Mouse (Mus musculus): ENCODE data around the gene Ank3. TPM values are rescaled to one million over a fixed set of nuclear protein-coding genes. Genes with fewer than 3 reads are reported as not detected.

Ank3 gene
- polyA plus RNA-seq, 1 experiment from 2014 or later = 69.3 TPM

GRCm38 (mm10) chr10:69781491-69781890 is 382.9 kb downstream of the Ank3 start:
- no peak overlapping the region for H3K4me3 ChIP-seq (ENCODE audit: low read length)
- no peaks in the 10 kb centered on the region for H3K36me3 ChIP-seq (ENCODE audit: control insufficient read depth, insufficient read depth, low read length)
- H3K9ac ChIP-seq (ENCODE audit: low read depth, low read length) = no peak overlapping the region
- H3K4me1 ChIP-seq (ENCODE audit: control insufficient read depth, insufficient read depth, low read depth, low read length) = peaks cover 6% of the 10 kb centered on the region
- no peaks in the 10 kb centered on the region for H3K27me3 ChIP-seq (replicated peaks; ENCODE audit: control insufficient read depth, insufficient read depth, low read length)
- H3K4me2 ChIP-seq (ENCODE audit: low read length) = no peak overlapping the region
- no peaks in the 10 kb centered on the region for H3K9me3 ChIP-seq (ENCODE audit: control insufficient read depth, low read length)
- no peak overlapping the region for H3K27ac ChIP-seq (ENCODE audit: low read depth, low read length)
- ATAC-seq = no peak
- WGBS = 22% methylated on average over 8 of the region's 8 CpGs

- no peak for ATAC-seq
- 49% methylated on average over 7 of the region's 7 CpGs for WGBS
- Histone ChIP-seq H3K9me3 (ENCODE audit: control insufficient read depth, low read length) (no peaks in the 10 kb centered on the region), H3K4me2 (ENCODE audit: low read length) (no peak overlapping the region), H3K9ac (ENCODE audit: low read depth, low read length) (no peak overlapping the region), H3K4me3 (ENCODE audit: low read length) (no peak overlapping the region), H3K27ac (ENCODE audit: low read depth, low read length) (no peak overlapping the region), H3K27me3 (replicated peaks; ENCODE audit: control insufficient read depth, insufficient read depth, low read length) (no peaks in the 10 kb centered on the region), H3K4me1 (ENCODE audit: control insufficient read depth, insufficient read depth, low read depth, low read length) (peaks cover 12% of the 10 kb centered on the region), H3K36me3 (ENCODE audit: control insufficient read depth, insufficient read depth, low read length) (no peaks in the 10 kb centered on the region)
These were observed 386.7 kb downstream of the Ank3 start for GRCm38 (mm10) chr10:69785235-69785634.

GRCm38 (mm10) chr10:69785692-69786091 is 387.1 kb downstream of the Ank3 start:
- no peak overlapping the region for H3K27ac ChIP-seq (ENCODE audit: low read depth, low read length)
- peaks cover 12% of the 10 kb centered on the region for H3K4me1 ChIP-seq (ENCODE audit: control insufficient read depth, insufficient read depth, low read depth, low read length)
- no peaks in the 10 kb centered on the region for H3K27me3 ChIP-seq (replicated peaks; ENCODE audit: control insufficient read depth, insufficient read depth, low read length)
- H3K9ac ChIP-seq (ENCODE audit: low read depth, low read length) = no peak overlapping the region
- H3K36me3 ChIP-seq (ENCODE audit: control insufficient read depth, insufficient read depth, low read length) = no peaks in the 10 kb centered on the region
- WGBS = 84% methylated on average over 8 of the region's 8 CpGs
- no peaks in the 10 kb centered on the region for H3K9me3 ChIP-seq (ENCODE audit: control insufficient read depth, low read length)
- ATAC-seq = no peak
- H3K4me2 ChIP-seq (ENCODE audit: low read length) = no peak overlapping the region
- H3K4me3 ChIP-seq (ENCODE audit: low read length) = no peak overlapping the region

- no peak for ATAC-seq
- Histone ChIP-seq H3K36me3 (ENCODE audit: control insufficient read depth, insufficient read depth, low read length) (no peaks in the 10 kb centered on the region), H3K4me2 (ENCODE audit: low read length) (no peak overlapping the region), H3K27ac (ENCODE audit: low read depth, low read length) (no peak overlapping the region), H3K4me1 (ENCODE audit: control insufficient read depth, insufficient read depth, low read depth, low read length) (peaks cover 12% of the 10 kb centered on the region), H3K9ac (ENCODE audit: low read depth, low read length) (no peak overlapping the region), H3K4me3 (ENCODE audit: low read length) (no peak overlapping the region), H3K27me3 (replicated peaks; ENCODE audit: control insufficient read depth, insufficient read depth, low read length) (no peaks in the 10 kb centered on the region), H3K9me3 (ENCODE audit: control insufficient read depth, low read length) (no peaks in the 10 kb centered on the region)
- WGBS = 59% methylated on average over 13 of the region's 13 CpGs
These were observed 387.8 kb downstream of the Ank3 start for GRCm38 (mm10) chr10:69786220-69786993.

- Histone ChIP-seq H3K4me1 (ENCODE audit: control insufficient read depth, insufficient read depth, low read depth, low read length) (peaks cover 12% of the 10 kb centered on the region), H3K36me3 (ENCODE audit: control insufficient read depth, insufficient read depth, low read length) (no peaks in the 10 kb centered on the region), H3K9me3 (ENCODE audit: control insufficient read depth, low read length) (no peaks in the 10 kb centered on the region), H3K9ac (ENCODE audit: low read depth, low read length) (no peak overlapping the region), H3K27me3 (replicated peaks; ENCODE audit: control insufficient read depth, insufficient read depth, low read length) (no peaks in the 10 kb centered on the region), H3K4me2 (ENCODE audit: low read length) (peak overlapping the region; percentile 34), H3K4me3 (ENCODE audit: low read length) (no peak overlapping the region), H3K27ac (ENCODE audit: low read depth, low read length) (no peak overlapping the region)
- 26% methylated on average over 10 of the region's 10 CpGs for WGBS
- no peak for ATAC-seq
These were observed 388.8 kb downstream of the Ank3 start for GRCm38 (mm10) chr10:69787379-69787778.

GRCm38 (mm10) chr10:69790606-69791005 is 392.0 kb downstream of the Ank3 start:
- Histone ChIP-seq H3K36me3 (ENCODE audit: control insufficient read depth, insufficient read depth, low read length) (no peaks in the 10 kb centered on the region), H3K9ac (ENCODE audit: low read depth, low read length) (no peak overlapping the region), H3K4me1 (ENCODE audit: control insufficient read depth, insufficient read depth, low read depth, low read length) (peaks cover 9% of the 10 kb centered on the region), H3K4me2 (ENCODE audit: low read length) (no peak overlapping the region), H3K27ac (ENCODE audit: low read depth, low read length) (no peak overlapping the region), H3K27me3 (replicated peaks; ENCODE audit: control insufficient read depth, insufficient read depth, low read length) (no peaks in the 10 kb centered on the region), H3K9me3 (ENCODE audit: control insufficient read depth, low read length) (no peaks in the 10 kb centered on the region), H3K4me3 (ENCODE audit: low read length) (no peak overlapping the region)
- no peak for ATAC-seq
- 63% methylated on average over 4 of the region's 4 CpGs for WGBS

- ATAC-seq = no peak
- WGBS = 56% methylated on average over 7 of the region's 7 CpGs
- H3K4me2 ChIP-seq (ENCODE audit: low read length) = no peak overlapping the region
- no peak overlapping the region for H3K9ac ChIP-seq (ENCODE audit: low read depth, low read length)
- H3K9me3 ChIP-seq (ENCODE audit: control insufficient read depth, low read length) = no peaks in the 10 kb centered on the region
- no peak overlapping the region for H3K27ac ChIP-seq (ENCODE audit: low read depth, low read length)
- H3K27me3 ChIP-seq (replicated peaks; ENCODE audit: control insufficient read depth, insufficient read depth, low read length) = no peaks in the 10 kb centered on the region
- H3K4me1 ChIP-seq (ENCODE audit: control insufficient read depth, insufficient read depth, low read depth, low read length) = peaks cover 12% of the 10 kb centered on the region
- no peak overlapping the region for H3K4me3 ChIP-seq (ENCODE audit: low read length)
- H3K36me3 ChIP-seq (ENCODE audit: control insufficient read depth, insufficient read depth, low read length) = no peaks in the 10 kb centered on the region
These were observed 393.4 kb downstream of the Ank3 start for GRCm38 (mm10) chr10:69791951-69792350.

GRCm38 (mm10) chr10:69792400-69792799 is 393.8 kb downstream of the Ank3 start:
- Histone ChIP-seq H3K4me2 (ENCODE audit: low read length) (no peak overlapping the region), H3K36me3 (ENCODE audit: control insufficient read depth, insufficient read depth, low read length) (no peaks in the 10 kb centered on the region), H3K4me1 (ENCODE audit: control insufficient read depth, insufficient read depth, low read depth, low read length) (peaks cover 10% of the 10 kb centered on the region), H3K9ac (ENCODE audit: low read depth, low read length) (no peak overlapping the region), H3K4me3 (ENCODE audit: low read length) (no peak overlapping the region), H3K27ac (ENCODE audit: low read depth, low read length) (no peak overlapping the region), H3K27me3 (replicated peaks; ENCODE audit: control insufficient read depth, insufficient read depth, low read length) (no peaks in the 10 kb centered on the region), H3K9me3 (ENCODE audit: control insufficient read depth, low read length) (no peaks in the 10 kb centered on the region)
- 84% methylated on average over 9 of the region's 9 CpGs for WGBS
- ATAC-seq = no peak

GRCm38 (mm10) chr10:69793079-69793478 is 394.5 kb downstream of the Ank3 start:
- WGBS = 28% methylated on average over 9 of the region's 9 CpGs
- Histone ChIP-seq H3K36me3 (ENCODE audit: control insufficient read depth, insufficient read depth, low read length) (no peaks in the 10 kb centered on the region), H3K9me3 (ENCODE audit: control insufficient read depth, low read length) (no peaks in the 10 kb centered on the region), H3K27ac (ENCODE audit: low read depth, low read length) (no peak overlapping the region), H3K4me3 (ENCODE audit: low read length) (no peak overlapping the region), H3K4me1 (ENCODE audit: control insufficient read depth, insufficient read depth, low read depth, low read length) (peaks cover 6% of the 10 kb centered on the region), H3K4me2 (ENCODE audit: low read length) (no peak overlapping the region), H3K9ac (ENCODE audit: low read depth, low read length) (no peak overlapping the region), H3K27me3 (replicated peaks; ENCODE audit: control insufficient read depth, insufficient read depth, low read length) (no peaks in the 10 kb centered on the region)
- no peak for ATAC-seq

Data from hindbrain, embryonic 16.5 days (tissue).